Mouse (Mus musculus): ENCODE measurements around the gene Cab39.

Gene Cab39

GRCm38 (mm10) chr1:85850851-85851250 lies 57.6 kb downstream of the Cab39 start:
- DNase-seq, result no peak

GRCm38 (mm10) chr1:85852996-85853689 lies 59.9 kb downstream of the Cab39 start:
- DNase-seq, result peak; percentile 73

GRCm38 (mm10) chr1:85853865-85854264 lies 60.6 kb downstream of the Cab39 start:
- DNase-seq, result no peak

- DNase-seq, result no peak
Observed at GRCm38 (mm10) chr1:85854475-85854874, 61.2 kb downstream of the Cab39 start.

GRCm38 (mm10) chr1:85856266-85856665 lies 63.0 kb downstream of the Cab39 start:
- no peak for DNase-seq

GRCm38 (mm10) chr1:85857261-85857754 lies 64.1 kb downstream of the Cab39 start:
- DNase-seq, result no peak

GRCm38 (mm10) chr1:85864383-85864782 lies 71.1 kb downstream of the Cab39 start:
- DNase-seq, result no peak

GRCm38 (mm10) chr1:85870001-85870400 lies 76.8 kb downstream of the Cab39 start:
- DNase-seq, result peak; percentile 51

- DNase-seq, result no peak
Observed at GRCm38 (mm10) chr1:85870546-85870945, 77.3 kb downstream of the Cab39 start.

GRCm38 (mm10) chr1:85882003-85882402 lies 88.8 kb downstream of the Cab39 start:
- no peak for DNase-seq

- no peak for DNase-seq
Observed at GRCm38 (mm10) chr1:85887221-85887620, 94.0 kb downstream of the Cab39 start.

GRCm38 (mm10) chr1:85894231-85894747 lies 101.0 kb downstream of the Cab39 start, which contains the start of gene Itm2c:
Gene Itm2c (plus strand): TSS chr1:85894281.
- DNase-seq, result peak; percentile 93

GRCm38 (mm10) chr1:85894748-85895360 lies 101.6 kb downstream of the Cab39 start:
- no peak for DNase-seq

- peak; percentile 76 for DNase-seq
Observed at GRCm38 (mm10) chr1:85895391-85895837, 102.2 kb downstream of the Cab39 start.

- DNase-seq, result no peak
Observed at GRCm38 (mm10) chr1:85896110-85896509, 102.9 kb downstream of the Cab39 start.

- no peak for DNase-seq
Observed at GRCm38 (mm10) chr1:85896781-85897700, 103.8 kb downstream of the Cab39 start.

- DNase-seq, result no peak
Observed at GRCm38 (mm10) chr1:85897901-85898760, 104.9 kb downstream of the Cab39 start.

- DNase-seq, result no peak
Observed at GRCm38 (mm10) chr1:85898761-85899387, 105.6 kb downstream of the Cab39 start.

- DNase-seq, result no peak
Observed at GRCm38 (mm10) chr1:85899388-85899761, 106.1 kb downstream of the Cab39 start.

GRCm38 (mm10) chr1:85900521-85901333 lies 107.5 kb downstream of the Cab39 start:
- no peak for DNase-seq

Data from right cerebral cortex, postnatal 25 days (tissue).